13 mouse cellular contexts compared by ENCODE assay signal in genomic region chr17:25755627-25756377, GRCm38 (mm10). TPM values are rescaled to one million over a fixed set of nuclear protein-coding genes. Genes with fewer than 3 reads are reported as not detected.
DNase-seq lines count a peak whose midpoint lies in the region; ATAC-seq and TF ChIP-seq lines count a peak whose summit lies in the region.
"Had no signal": no experiment of that assay in that cellular context is flagged by ENCODE, and none has a peak within 500 bp of the region (broad histone marks: within the 10 kb centered on the region; RNA-seq: fewer than 3 reads in every experiment).

No protein-coding gene starts in this region.

- ATAC-seq in kidney, postnatal 0 days (replicated peaks; ENCODE audit: low FRiP score, low read depth), result peak; percentile 41; the same call in 1 of the 2 replicates
- ATAC-seq in embryonic facial prominence, embryonic 11.5 days (replicated peaks; ENCODE audit: insufficient number of reproducible peaks, low FRiP score, low TSS enrichment, low read depth), result no peak

- H3ac ChIP-seq in myocyte (ENCODE audit: control insufficient read depth, insufficient read length), result no peak overlapping the region

- no peak for TF ChIP-seq POLR2A in myocyte (IDR thresholded peaks at IDR 0.05; ENCODE audit: insufficient read length, low read depth)

- DNase-seq in embryo, embryonic 10.5 days (ENCODE audit: low spot score), result peak; percentile 16
- DNase-seq in embryo, embryonic 10 days (ENCODE audit: low spot score), result no peak
- DNase-seq in kidney, postnatal 0 days (ENCODE audit: low spot score), result peak; percentile 18
- no peak for DNase-seq in kidney, adult 18-20 months
- peak; percentile 43 for DNase-seq in embryonic facial prominence, embryonic 11.5 days (ENCODE audit: low spot score)
- no peak for DNase-seq in adrenal gland, postnatal 14 days
- no peak for DNase-seq in gastrocnemius, postnatal 36 days
- DNase-seq: adrenal gland, adult 8-10 months; retina, postnatal 1 day had no signal

- H3K36me3 ChIP-seq in kidney, postnatal 0 days (ENCODE audit: insufficient read depth, low read length), result no peaks in the 10 kb centered on the region
- no peaks in the 10 kb centered on the region for H3K36me3 ChIP-seq in embryonic facial prominence, embryonic 11.5 days (replicated peaks; ENCODE audit: control insufficient read depth, insufficient read depth, low read depth, low read length)
- no peaks in the 10 kb centered on the region for H3K36me3 ChIP-seq in myocyte (ENCODE audit: control insufficient read depth, insufficient read depth)
- H3K36me3 ChIP-seq: limb, embryonic 13.5 days had no signal

- intact Hi-C loops in gastrocnemius, postnatal 36 days (cut with DNase I), result no loop called here

- no peak for TF ChIP-seq CTCF in kidney, postnatal 0 days (IDR thresholded peaks at IDR 0.05; ENCODE audit: low read depth)

- no peaks in the 10 kb centered on the region for H3K9me3 ChIP-seq in kidney, postnatal 0 days (replicated peaks; ENCODE audit: low read length)
- no peaks in the 10 kb centered on the region for H3K9me3 ChIP-seq in embryonic facial prominence, embryonic 11.5 days (replicated peaks; ENCODE audit: control insufficient read depth, low read length)
- H3K9me3 ChIP-seq: limb, embryonic 13.5 days had no signal

- H3K9ac ChIP-seq in kidney, postnatal 0 days (ENCODE audit: low read depth, low read length), result no peak overlapping the region
- H3K9ac ChIP-seq in embryonic facial prominence, embryonic 11.5 days (replicated peaks; ENCODE audit: low read length), result no peak overlapping the region
- H3K9ac ChIP-seq: limb, embryonic 13.5 days had no signal

- no peak overlapping the region for H3K4me2 ChIP-seq in kidney, postnatal 0 days (ENCODE audit: low read length)
- H3K4me2 ChIP-seq in embryonic facial prominence, embryonic 11.5 days (ENCODE audit: low read depth, low read length), result no peak overlapping the region
- H3K4me2 ChIP-seq in myocyte (ENCODE audit: low read depth), result peak overlapping the region; percentile 68
- H3K4me2 ChIP-seq: limb, embryonic 13.5 days had no signal

- WGBS in kidney, postnatal 0 days, result 18% methylated on average over 4 of the region's 4 CpGs
- WGBS in embryonic facial prominence, embryonic 11.5 days, result 25% methylated on average over 4 of the region's 4 CpGs

- no peaks in the 10 kb centered on the region for H3K79me2 ChIP-seq in myocyte (ENCODE audit: control insufficient read depth, insufficient read depth)

- no peak overlapping the region for H3K27ac ChIP-seq in kidney, postnatal 0 days
- no peak overlapping the region for H3K27ac ChIP-seq in embryonic facial prominence, embryonic 11.5 days (replicated peaks; ENCODE audit: low read depth, low read length)
- H3K27ac ChIP-seq: limb, embryonic 13.5 days had no signal

- no peaks in the 10 kb centered on the region; the same call in 1 of the 2 replicates for H3K4me1 ChIP-seq in kidney, postnatal 0 days (replicated peaks; ENCODE audit: insufficient read depth, low read length)
- H3K4me1 ChIP-seq in embryonic facial prominence, embryonic 11.5 days (ENCODE audit: control insufficient read depth, insufficient read depth, low read length), result no peaks in the 10 kb centered on the region

- H3K27me3 ChIP-seq in kidney, postnatal 0 days (ENCODE audit: insufficient read depth, low read length), result no peaks in the 10 kb centered on the region
- H3K27me3 ChIP-seq in embryonic facial prominence, embryonic 11.5 days (ENCODE audit: control insufficient read depth, insufficient read depth, low read length), result no peaks in the 10 kb centered on the region
- H3K27me3 ChIP-seq in myocyte (ENCODE audit: control insufficient read depth, insufficient read depth, insufficient read length), result no peaks in the 10 kb centered on the region
- H3K27me3 ChIP-seq: limb, embryonic 13.5 days had no signal

- no peak overlapping the region for H3K4me3 ChIP-seq in kidney, postnatal 0 days (replicated peaks; ENCODE audit: low read depth, low read length)
- no peak overlapping the region for H3K4me3 ChIP-seq in embryonic facial prominence, embryonic 11.5 days (ENCODE audit: low read depth, low read length)
- H3K4me3 ChIP-seq in myocyte, result no peak overlapping the region
- H3K4me3 ChIP-seq: limb, embryonic 13.5 days had no signal

TF ChIP-seq in myocyte, 11 proteins besides CTCF, POLR2A, EP300 and RAD21:
- TF ChIP-seq MYOG (IDR thresholded peaks at IDR 0.05; ENCODE audit: control insufficient read depth in 1 of 3, insufficient read depth in 1 of 3, insufficient read length in 2 of 3, low read depth in 2 of 3), result peak in 1 of 3 experiments; percentile 70
- TF ChIP-seq TCF3 (IDR thresholded peaks at IDR 0.05; ENCODE audit: insufficient read length, low read depth), result no peak
- TF ChIP-seq MAX (IDR thresholded peaks at IDR 0.05; ENCODE audit: low read depth), result no peak
- peak in 1 of 3 experiments; percentile 66 for TF ChIP-seq MYOD1 (IDR thresholded peaks at IDR 0.05; ENCODE audit: control insufficient read depth in 1 of 3, insufficient read length in 2 of 3, low read depth in 2 of 3)
- TF ChIP-seq TCF12 (IDR thresholded peaks at IDR 0.05; ENCODE audit: insufficient read depth, poor library complexity, severe bottlenecking), result no peak
- no peak for TF ChIP-seq SRF (IDR thresholded peaks at IDR 0.05; ENCODE audit: control insufficient read depth, insufficient read length, low read depth)
- TF ChIP-seq USF1 (IDR thresholded peaks at IDR 0.05; ENCODE audit: low read depth), result no peak

RNA-seq across cellular contexts. Expression of gene Msln, which starts 1.6 kb away (rescaled TPM):
- polyA plus RNA-seq in kidney, postnatal 0 days (2015; fragmentation: Nextera tagmentation; extraction: Ambion mirVana), result 6.6 and 9.6 TPM in 2 replicates
- polyA plus RNA-seq in embryonic facial prominence, embryonic 11.5 days (2014; fragmentation: Nextera tagmentation; extraction: Ambion mirVana), result 0.63 TPM in 1 of 2 replicates, not detected in the other
- polyA plus RNA-seq in myocyte (2012; fragmentation: generic; extraction: Trizol), result 91.8 TPM
- total RNA-seq in adrenal gland, postnatal 14 days (2021), result 13.0 and 14.3 TPM in 2 replicates
- total RNA-seq in gastrocnemius, postnatal 36 days (2021), result under 1 TPM in 1 of 2 experiments, not detected in 1; 0.44 TPM
- total RNA-seq: megakaryocyte progenitor cell, adult 5-6 weeks had no signal
- polyA plus RNA-seq: limb, embryonic 13.5 days had no signal

RNA-seq across cellular contexts. Expression of gene Narfl, which starts 17.8 kb away (rescaled TPM):
- 34.5 and 35.3 TPM in 2 replicates for polyA plus RNA-seq in kidney, postnatal 0 days (2015; fragmentation: Nextera tagmentation; extraction: Ambion mirVana)
- polyA plus RNA-seq in embryonic facial prominence, embryonic 11.5 days (2014; fragmentation: Nextera tagmentation; extraction: Ambion mirVana), result 23.8 and 24.5 TPM in 2 replicates
- polyA plus RNA-seq in myocyte (2012; fragmentation: generic; extraction: Trizol), result 31.4 TPM
- 30.6 and 35.3 TPM in 2 replicates for total RNA-seq in adrenal gland, postnatal 14 days (2021)
- 10 to 100 TPM; 26.0 to 30.5 TPM for total RNA-seq in gastrocnemius, postnatal 36 days (2021)

RNA-seq across cellular contexts. Expression of gene Mslnl, which starts 20.0 kb away (rescaled TPM):
- polyA plus RNA-seq in kidney, postnatal 0 days (2015; fragmentation: Nextera tagmentation; extraction: Ambion mirVana), result not detected in 2 replicates
- 0.10 TPM in 1 of 2 replicates, not detected in the other for polyA plus RNA-seq in embryonic facial prominence, embryonic 11.5 days (2014; fragmentation: Nextera tagmentation; extraction: Ambion mirVana)
- polyA plus RNA-seq in myocyte (2012; fragmentation: generic; extraction: Trizol), result not detected
- not detected in 2 replicates for total RNA-seq in adrenal gland, postnatal 14 days (2021)
- total RNA-seq in gastrocnemius, postnatal 36 days (2021), result not detected
- total RNA-seq: megakaryocyte progenitor cell, adult 5-6 weeks had no signal
- polyA plus RNA-seq: heart, embryonic 14.5 days; limb, embryonic 13.5 days had no signal

RNA-seq across cellular contexts. Expression of gene Rpusd1, which starts 28.3 kb away (rescaled TPM):
- 14.9 and 16.5 TPM in 2 replicates for polyA plus RNA-seq in kidney, postnatal 0 days (2015; fragmentation: Nextera tagmentation; extraction: Ambion mirVana)
- 18.7 and 19.4 TPM in 2 replicates for polyA plus RNA-seq in embryonic facial prominence, embryonic 11.5 days (2014; fragmentation: Nextera tagmentation; extraction: Ambion mirVana)
- 13.0 TPM for polyA plus RNA-seq in myocyte (2012; fragmentation: generic; extraction: Trizol)
- total RNA-seq in adrenal gland, postnatal 14 days (2021), result 9.9 and 10.7 TPM in 2 replicates
- total RNA-seq in gastrocnemius, postnatal 36 days (2021), result 1 to 10 TPM; 2.5 to 3.1 TPM

RNA-seq across cellular contexts. Expression of gene Chtf18, which starts 28.6 kb away (rescaled TPM):
- polyA plus RNA-seq in kidney, postnatal 0 days (2015; fragmentation: Nextera tagmentation; extraction: Ambion mirVana), result 10.3 and 13.8 TPM in 2 replicates
- polyA plus RNA-seq in embryonic facial prominence, embryonic 11.5 days (2014; fragmentation: Nextera tagmentation; extraction: Ambion mirVana), result 17.7 and 21.2 TPM in 2 replicates
- polyA plus RNA-seq in myocyte (2012; fragmentation: generic; extraction: Trizol), result 7.2 TPM
- 4.4 and 5.0 TPM in 2 replicates for total RNA-seq in adrenal gland, postnatal 14 days (2021)
- under 1 TPM; 0.41 to 0.49 TPM for total RNA-seq in gastrocnemius, postnatal 36 days (2021)

Comparison
In these comparisons a context has a peak if more than half of its experiments do, and no peak if none do; other contexts are left out.
1. DNase-seq: peak in embryo, embryonic 10.5 days (single experiment), kidney, postnatal 0 days (single experiment) and embryonic facial prominence, embryonic 11.5 days (single experiment); none in embryo, embryonic 10 days (single experiment), kidney, adult 18-20 months (single experiment), adrenal gland, postnatal 14 days (single experiment) and gastrocnemius, postnatal 36 days (0 of 2).